Mouse (Mus musculus): ENCODE results near the gene Tbxas1. TPM values are rescaled to one million over a fixed set of nuclear protein-coding genes. Genes with fewer than 3 reads are reported as not detected.

The Tbxas1 gene
- polyA plus RNA-seq (2014; fragmentation: Nextera tagmentation; extraction: Ambion mirVana): 1.5 and 2.8 TPM in 2 replicates

DNA sequence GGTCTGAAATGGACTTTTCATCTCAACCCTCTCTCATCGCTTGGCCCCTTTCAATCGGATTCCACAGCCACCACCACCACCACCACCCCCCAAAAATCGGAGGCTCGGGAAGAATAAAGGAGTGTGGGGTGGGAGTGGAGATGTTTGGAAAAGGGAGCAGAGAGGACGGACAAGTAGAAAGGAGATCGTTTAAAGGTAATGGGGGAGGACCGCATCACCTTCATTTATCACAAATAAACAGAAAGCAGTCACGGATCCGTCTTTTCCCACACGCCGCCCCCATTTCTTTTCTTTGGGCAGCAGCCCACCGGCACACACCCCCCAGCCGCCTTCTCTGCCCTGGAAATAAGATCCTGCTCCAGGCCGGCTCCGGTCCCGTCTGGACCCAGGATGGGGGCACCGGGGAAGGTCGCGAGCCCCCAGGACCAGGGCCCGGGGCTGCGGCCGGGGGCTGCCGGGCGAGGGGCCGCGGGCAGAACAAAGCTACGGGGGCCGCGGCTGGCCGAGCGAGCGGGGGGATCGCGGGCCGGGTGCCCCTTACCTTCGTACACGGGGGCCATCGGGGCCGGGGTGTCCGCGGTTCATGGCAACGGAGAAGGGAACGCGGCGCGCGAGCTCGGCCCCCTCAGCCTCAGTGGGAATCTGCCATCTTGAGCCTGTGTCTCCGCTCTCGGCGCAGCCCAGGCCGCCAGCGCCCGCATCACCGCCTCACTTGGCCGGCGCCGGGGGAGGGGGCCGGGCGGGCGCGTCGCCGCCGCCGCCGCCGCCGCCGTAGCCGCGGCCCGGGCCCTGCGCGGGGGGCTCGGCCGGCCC is at the start of gene Tbxas1:
TSS of gene Tbxas1 (plus strand) at position 147 of the 813 bp plus-strand sequence.
- Histone ChIP-seq H3K4me2 (ENCODE audit: low read depth) (peak within 1 kb of the TSS; percentile 69), H3K27ac (ENCODE audit: low read depth, low read length) (peak within 1 kb of the TSS; percentile 92), H3K27me3 (ENCODE audit: control insufficient read depth, insufficient read depth, low read length) (no peaks in the 10 kb centered on the region), H3K9me3 (ENCODE audit: control insufficient read depth, low read length) (no peaks in the 10 kb centered on the region), H3K4me1 (ENCODE audit: control insufficient read depth, insufficient read depth, low read length) (peaks cover 28% of the 10 kb centered on the region), H3K9ac (ENCODE audit: low read length) (peak within 1 kb of the TSS; percentile 100), H3K4me3 (ENCODE audit: low read depth, low read length) (peak within 1 kb of the TSS; percentile 100), H3K36me3 (ENCODE audit: control insufficient read depth, insufficient read depth, low read length) (no peaks in the 10 kb centered on the region)
- WGBS: 2% methylated on average over 44 of the region's 77 CpGs
- ATAC-seq (ENCODE audit: insufficient read depth, low FRiP score, low TSS enrichment) (peak; percentile 59), DNase-seq (ENCODE audit: low spot score) (peak; percentile 61)

DNA sequence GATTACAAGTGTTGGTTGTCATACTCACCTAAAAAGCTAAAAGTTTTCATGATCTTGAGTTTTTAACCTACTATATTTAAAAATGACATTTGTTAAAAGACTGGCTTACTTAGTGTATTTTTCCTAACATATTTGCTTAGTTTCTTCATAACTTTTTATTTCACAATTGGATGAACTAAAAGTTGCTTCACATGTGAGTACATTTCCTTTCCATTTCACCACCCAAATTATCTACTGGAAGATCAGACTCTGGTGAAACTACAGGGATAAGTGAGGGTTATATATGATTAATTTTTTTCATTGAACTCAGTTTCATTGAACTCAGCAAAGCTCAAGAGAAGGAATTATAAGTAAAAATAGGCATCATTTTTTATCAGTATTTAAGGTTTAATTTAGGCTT is 49.3 kb upstream of the Tbxas1 start:
- Histone ChIP-seq H3K27ac (ENCODE audit: low read depth, low read length) (no peak overlapping the region), H3K9me3 (ENCODE audit: control insufficient read depth, low read length) (no peaks in the 10 kb centered on the region), H3K36me3 (ENCODE audit: control insufficient read depth, insufficient read depth, low read length) (no peaks in the 10 kb centered on the region), H3K4me1 (ENCODE audit: control insufficient read depth, insufficient read depth, low read length) (no peaks in the 10 kb centered on the region), H3K4me2 (ENCODE audit: low read depth) (no peak overlapping the region), H3K27me3 (ENCODE audit: control insufficient read depth, insufficient read depth, low read length) (no peaks in the 10 kb centered on the region), H3K4me3 (ENCODE audit: low read depth, low read length) (no peak overlapping the region), H3K9ac (ENCODE audit: low read length) (no peak overlapping the region)
- no peak for ATAC-seq (ENCODE audit: insufficient read depth, low FRiP score, low TSS enrichment)
- no peak for DNase-seq (ENCODE audit: low spot score)

DNA sequence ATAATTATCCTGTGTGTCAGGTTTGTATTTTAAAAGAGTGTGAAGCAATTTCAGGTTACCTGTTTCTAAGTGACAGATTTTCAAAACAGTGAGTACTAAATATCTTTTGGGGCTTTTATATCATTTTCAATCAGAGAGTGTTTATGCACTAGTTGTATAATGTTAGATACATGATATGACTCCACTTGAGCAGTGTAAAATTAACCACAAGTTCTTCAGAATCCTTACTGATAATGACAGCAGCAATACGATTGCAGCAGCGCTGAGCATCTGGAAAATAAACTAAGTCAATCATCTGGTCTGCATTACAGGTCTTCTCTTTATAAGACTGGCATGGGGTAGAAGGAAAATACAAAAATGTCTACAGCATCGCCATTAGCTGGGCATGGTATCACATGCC is 48.3 kb upstream of the Tbxas1 start:
- no peak for ATAC-seq (ENCODE audit: insufficient read depth, low FRiP score, low TSS enrichment)
- Histone ChIP-seq H3K27ac (ENCODE audit: low read depth, low read length) (no peak overlapping the region), H3K4me3 (ENCODE audit: low read depth, low read length) (no peak overlapping the region), H3K27me3 (ENCODE audit: control insufficient read depth, insufficient read depth, low read length) (no peaks in the 10 kb centered on the region), H3K9ac (ENCODE audit: low read length) (no peak overlapping the region), H3K9me3 (ENCODE audit: control insufficient read depth, low read length) (no peaks in the 10 kb centered on the region), H3K36me3 (ENCODE audit: control insufficient read depth, insufficient read depth, low read length) (no peaks in the 10 kb centered on the region), H3K4me1 (ENCODE audit: control insufficient read depth, insufficient read depth, low read length) (no peaks in the 10 kb centered on the region), H3K4me2 (ENCODE audit: low read depth) (no peak overlapping the region)
- WGBS: 77% methylated on average over 3 of the region's 3 CpGs
- no peak for DNase-seq (ENCODE audit: low spot score)

- Histone ChIP-seq H3K27me3 (ENCODE audit: control insufficient read depth, insufficient read depth, low read length) (no peaks in the 10 kb centered on the region), H3K9ac (ENCODE audit: low read length) (no peak overlapping the region), H3K4me1 (ENCODE audit: control insufficient read depth, insufficient read depth, low read length) (no peaks in the 10 kb centered on the region), H3K36me3 (ENCODE audit: control insufficient read depth, insufficient read depth, low read length) (no peaks in the 10 kb centered on the region), H3K9me3 (ENCODE audit: control insufficient read depth, low read length) (no peaks in the 10 kb centered on the region), H3K4me2 (ENCODE audit: low read depth) (no peak overlapping the region), H3K4me3 (ENCODE audit: low read depth, low read length) (no peak overlapping the region), H3K27ac (ENCODE audit: low read depth, low read length) (no peak overlapping the region)
- DNase-seq (ENCODE audit: low spot score) (no peak), ATAC-seq (ENCODE audit: insufficient read depth, low FRiP score, low TSS enrichment) (no peak)
- 79% methylated on average over 5 of the region's 5 CpGs for WGBS
These were observed 47.8 kb upstream of the Tbxas1 start for GRCm38 (mm10) chr6:38827435-38827834.

GRCm38 (mm10) chr6:38828211-38828610 is 47.0 kb upstream of the Tbxas1 start:
- ATAC-seq (ENCODE audit: insufficient read depth, low FRiP score, low TSS enrichment) (no peak), DNase-seq (ENCODE audit: low spot score) (no peak)
- no peak overlapping the region for H3K4me3 ChIP-seq (ENCODE audit: low read depth, low read length)
- no peaks in the 10 kb centered on the region for H3K9me3 ChIP-seq (ENCODE audit: control insufficient read depth, low read length)
- WGBS: 94% methylated on average over 2 of the region's 2 CpGs
- no peak overlapping the region for H3K4me2 ChIP-seq (ENCODE audit: low read depth)
- no peak overlapping the region for H3K9ac ChIP-seq (ENCODE audit: low read length)
- no peaks in the 10 kb centered on the region for H3K4me1 ChIP-seq (ENCODE audit: control insufficient read depth, insufficient read depth, low read length)
- no peaks in the 10 kb centered on the region for H3K36me3 ChIP-seq (ENCODE audit: control insufficient read depth, insufficient read depth, low read length)
- no peaks in the 10 kb centered on the region for H3K27me3 ChIP-seq (ENCODE audit: control insufficient read depth, insufficient read depth, low read length)
- H3K27ac ChIP-seq (ENCODE audit: low read depth, low read length): no peak overlapping the region

DNA sequence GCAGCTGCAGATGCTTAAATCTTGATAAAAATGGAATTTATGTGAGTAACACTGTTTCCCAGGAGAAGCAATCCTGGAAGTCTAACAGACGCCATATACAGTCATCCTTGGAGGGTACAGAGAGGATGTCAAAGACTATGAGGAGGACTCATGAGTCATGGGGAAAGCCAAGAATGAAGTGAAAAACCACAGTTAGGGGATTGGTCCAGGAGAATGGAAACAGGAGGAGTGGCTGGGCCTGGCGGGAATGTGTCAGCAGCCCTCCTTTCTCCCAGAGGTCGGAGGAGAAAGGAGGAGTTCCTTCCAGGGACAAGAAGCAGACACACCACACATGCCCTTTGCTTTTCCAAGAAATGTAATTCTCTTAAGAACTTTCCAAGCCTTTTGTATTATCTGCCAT is 45.8 kb upstream of the Tbxas1 start:
- DNase-seq (ENCODE audit: low spot score) (no peak), ATAC-seq (ENCODE audit: insufficient read depth, low FRiP score, low TSS enrichment) (no peak)
- Histone ChIP-seq H3K4me1 (ENCODE audit: control insufficient read depth, insufficient read depth, low read length) (no peaks in the 10 kb centered on the region), H3K9ac (ENCODE audit: low read length) (no peak overlapping the region), H3K9me3 (ENCODE audit: control insufficient read depth, low read length) (no peaks in the 10 kb centered on the region), H3K36me3 (ENCODE audit: control insufficient read depth, insufficient read depth, low read length) (no peaks in the 10 kb centered on the region), H3K4me2 (ENCODE audit: low read depth) (no peak overlapping the region), H3K4me3 (ENCODE audit: low read depth, low read length) (no peak overlapping the region), H3K27me3 (ENCODE audit: control insufficient read depth, insufficient read depth, low read length) (no peaks in the 10 kb centered on the region), H3K27ac (ENCODE audit: low read depth, low read length) (no peak overlapping the region)
- 84% methylated on average over 3 of the region's 3 CpGs for WGBS

DNA sequence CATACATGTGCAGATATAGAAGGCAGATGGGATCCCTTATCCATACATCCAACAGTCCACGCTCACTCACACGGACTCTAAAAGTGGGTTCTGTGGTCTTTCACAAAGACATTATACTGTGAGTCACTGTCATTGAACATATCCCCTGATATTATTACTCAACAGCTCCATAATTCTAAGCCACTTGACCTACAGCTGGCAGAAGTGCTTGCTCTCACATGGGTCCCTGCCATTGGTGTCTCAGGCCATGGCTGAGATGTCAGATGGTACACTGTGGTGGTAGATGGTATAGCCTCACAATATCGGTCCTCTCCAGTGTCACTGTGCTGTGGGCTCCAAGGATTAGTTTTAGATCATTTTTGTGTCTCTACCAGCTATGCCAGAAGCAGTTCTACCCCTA is 41.5 kb upstream of the Tbxas1 start:
- ATAC-seq (ENCODE audit: insufficient read depth, low FRiP score, low TSS enrichment) (no peak), DNase-seq (ENCODE audit: low spot score) (no peak)
- 97% methylated on average over 3 of the region's 3 CpGs for WGBS

DNA sequence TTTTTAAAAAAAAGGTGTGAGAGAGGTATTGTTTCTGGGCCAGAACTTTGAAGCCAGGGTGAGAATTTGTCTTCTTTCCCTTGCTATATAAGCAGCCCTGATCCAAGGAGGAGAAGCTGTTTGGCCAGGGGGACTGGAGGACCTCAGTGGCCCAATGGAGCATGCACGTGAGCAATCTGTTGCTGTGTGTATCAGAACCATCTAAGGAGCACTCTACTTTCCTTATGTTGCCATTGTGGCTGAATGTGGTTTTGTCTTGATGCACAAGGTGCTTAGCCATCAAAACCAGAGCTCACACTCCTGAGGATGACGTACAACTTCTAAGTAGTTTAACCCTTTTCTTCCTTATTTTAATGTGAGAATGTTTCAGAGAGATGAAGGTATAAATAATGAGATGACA is 40.5 kb upstream of the Tbxas1 start:
- no peaks in the 10 kb centered on the region for H3K9me3 ChIP-seq (ENCODE audit: control insufficient read depth, low read length)
- DNase-seq (ENCODE audit: low spot score) (no peak), ATAC-seq (ENCODE audit: insufficient read depth, low FRiP score, low TSS enrichment) (no peak)
- H3K27me3 ChIP-seq (ENCODE audit: control insufficient read depth, insufficient read depth, low read length): no peaks in the 10 kb centered on the region
- H3K9ac ChIP-seq (ENCODE audit: low read length): no peak overlapping the region
- no peak overlapping the region for H3K4me2 ChIP-seq (ENCODE audit: low read depth)
- no peak overlapping the region for H3K4me3 ChIP-seq (ENCODE audit: low read depth, low read length)
- no peaks in the 10 kb centered on the region; the same call in 1 of the 2 replicates for H3K4me1 ChIP-seq (ENCODE audit: control insufficient read depth, insufficient read depth, low read length)
- WGBS: 75% methylated on average over 2 of the region's 2 CpGs
- H3K36me3 ChIP-seq (ENCODE audit: control insufficient read depth, insufficient read depth, low read length): no peaks in the 10 kb centered on the region; the same call in 1 of the 2 replicates
- H3K27ac ChIP-seq (ENCODE audit: low read depth, low read length): no peak overlapping the region

More for the DNA sequence above, 41.5 kb upstream of the Tbxas1 start:
- Histone ChIP-seq H3K36me3 (ENCODE audit: control insufficient read depth, insufficient read depth, low read length) (no peaks in the 10 kb centered on the region; the same call in 1 of the 2 replicates), H3K9me3 (ENCODE audit: control insufficient read depth, low read length) (no peaks in the 10 kb centered on the region), H3K4me1 (ENCODE audit: control insufficient read depth, insufficient read depth, low read length) (no peaks in the 10 kb centered on the region; the same call in 1 of the 2 replicates), H3K27me3 (ENCODE audit: control insufficient read depth, insufficient read depth, low read length) (no peaks in the 10 kb centered on the region), H3K4me3 (ENCODE audit: low read depth, low read length) (no peak overlapping the region), H3K27ac (ENCODE audit: low read depth, low read length) (no peak overlapping the region), H3K4me2 (ENCODE audit: low read depth) (no peak overlapping the region), H3K9ac (ENCODE audit: low read length) (no peak overlapping the region)

GRCm38 (mm10) chr6:38835217-38835616 is 40.0 kb upstream of the Tbxas1 start:
- DNase-seq (ENCODE audit: low spot score): no peak
- WGBS: 78% methylated on average over 1 of the region's 1 CpGs
- no peaks in the 10 kb centered on the region; the same call in 1 of the 2 replicates for H3K36me3 ChIP-seq (ENCODE audit: control insufficient read depth, insufficient read depth, low read length)

More at GRCm38 (mm10) chr6:38835217-38835616, 40.0 kb upstream of the Tbxas1 start:
- H3K27me3 ChIP-seq (ENCODE audit: control insufficient read depth, insufficient read depth, low read length): no peaks in the 10 kb centered on the region
- no peak overlapping the region for H3K4me2 ChIP-seq (ENCODE audit: low read depth)
- H3K9me3 ChIP-seq (ENCODE audit: control insufficient read depth, low read length): no peaks in the 10 kb centered on the region
- H3K27ac ChIP-seq (ENCODE audit: low read depth, low read length): no peak overlapping the region
- no peak overlapping the region for H3K4me3 ChIP-seq (ENCODE audit: low read depth, low read length)
- ATAC-seq (ENCODE audit: insufficient read depth, low FRiP score, low TSS enrichment): no peak
- no peaks in the 10 kb centered on the region; the same call in 1 of the 2 replicates for H3K4me1 ChIP-seq (ENCODE audit: control insufficient read depth, insufficient read depth, low read length)
- H3K9ac ChIP-seq (ENCODE audit: low read length): no peak overlapping the region
